Mouse (Mus musculus): ENCODE measurements at regions not wholly inside any gene's neighbourhood (a gene's known extent, or its start where the extent isn't known, plus 50 kb on each side); places are given as distances from the start of the nearest gene placed in this dataset.
A peak's percentile ranks its signal among the peaks of the same experiment; 100 is the strongest.
"Not testable (repeated sequence)": the region's sequence is repeated elsewhere in the genome, so short reads cannot be mapped to it uniquely, and the experiment has no call there.

GRCm38 (mm10) chr3:9133991-9134390 lies 475.9 kb downstream of the Zfp704 start:
- DNase-seq (ENCODE audit: low read depth) = no peak

DNA sequence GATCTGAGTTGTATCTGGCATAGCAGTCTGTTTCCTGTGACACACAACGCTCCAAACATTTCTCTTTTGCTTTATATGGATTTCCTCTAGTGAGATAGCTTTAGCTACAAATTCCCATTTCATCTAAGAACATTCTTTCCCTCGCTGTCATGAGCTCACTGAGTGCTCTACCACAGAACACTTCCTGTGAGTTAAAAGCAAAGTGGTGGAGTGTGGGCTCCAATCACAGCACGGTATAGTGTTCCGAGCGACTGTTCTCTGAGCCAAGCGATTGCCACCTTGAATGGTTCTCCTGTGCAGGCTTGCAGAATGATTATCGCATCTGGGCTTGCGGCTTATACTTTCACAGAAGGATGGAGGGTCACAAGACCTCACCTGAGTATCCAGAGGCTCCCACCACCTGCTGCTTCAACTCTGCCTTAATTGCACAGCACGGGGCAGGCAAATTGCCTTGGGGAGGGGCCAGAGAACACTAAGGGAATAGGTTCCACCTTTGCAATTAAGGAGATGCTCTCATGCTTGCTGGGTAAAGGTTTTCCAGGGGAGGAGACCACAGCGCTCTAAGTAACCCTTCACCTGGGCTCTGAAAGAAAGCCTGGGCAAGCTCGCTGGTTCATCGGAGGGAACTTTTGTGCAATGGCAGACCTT lies 477.7 kb downstream of the Zfp704 start:
- DNase-seq (ENCODE audit: low read depth) = no peak

GRCm38 (mm10) chr3:9131366-9131765 lies 478.5 kb downstream of the Zfp704 start:
- DNase-seq (ENCODE audit: low read depth) = no peak

DNA sequence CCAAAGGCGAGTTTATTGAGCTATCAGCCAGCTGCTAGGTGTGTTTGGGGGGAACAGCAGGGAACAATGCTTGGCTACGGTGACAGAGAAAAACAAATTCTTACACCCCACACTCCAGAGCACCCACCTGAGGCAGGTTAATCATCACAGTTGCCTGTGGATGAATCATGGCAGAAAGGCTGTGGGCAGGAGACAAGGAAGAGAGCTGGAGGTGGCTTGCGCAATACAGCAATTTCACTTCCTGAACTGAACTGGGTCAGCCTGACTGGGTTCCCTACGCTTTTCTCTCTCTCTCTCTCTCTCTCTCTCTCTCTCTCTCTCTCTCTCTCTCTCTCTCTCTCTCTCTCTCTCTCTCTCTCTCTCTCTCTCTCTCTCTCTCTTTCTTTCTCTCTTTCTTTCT lies 481.5 kb downstream of the Zfp704 start:
- DNase-seq (ENCODE audit: low read depth) = no peak

DNA sequence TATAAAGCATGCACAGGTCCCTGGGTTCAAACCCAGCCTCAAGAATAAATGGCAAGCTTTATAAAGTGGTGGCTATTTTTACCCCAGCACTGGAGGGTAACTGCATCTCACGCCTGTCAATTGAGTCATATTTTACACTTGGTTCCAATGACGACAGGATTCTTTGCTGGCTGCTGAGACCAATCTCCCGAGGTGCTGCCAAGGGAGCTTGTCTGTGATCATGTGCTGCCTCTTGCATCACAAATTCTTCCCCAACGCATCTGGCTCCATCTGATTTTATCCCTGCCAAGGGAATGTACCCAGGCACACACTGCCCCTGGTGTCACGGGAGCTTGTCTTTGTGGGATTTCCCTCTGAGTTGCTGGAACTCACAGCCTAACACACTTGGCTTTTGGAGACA lies 486.8 kb downstream of the Zfp704 start:
- DNase-seq (ENCODE audit: low read depth) = peak; percentile 92

GRCm38 (mm10) chr3:9117913-9118312 lies 492.0 kb downstream of the Zfp704 start:
- DNase-seq (ENCODE audit: low read depth) = no peak

- DNase-seq (ENCODE audit: low read depth) = no peak
Observed at GRCm38 (mm10) chr3:9113410-9113809, 496.5 kb downstream of the Zfp704 start.

GRCm38 (mm10) chr3:9110741-9111140 lies 499.1 kb downstream of the Zfp704 start:
- no peak for DNase-seq (ENCODE audit: low read depth)

DNA sequence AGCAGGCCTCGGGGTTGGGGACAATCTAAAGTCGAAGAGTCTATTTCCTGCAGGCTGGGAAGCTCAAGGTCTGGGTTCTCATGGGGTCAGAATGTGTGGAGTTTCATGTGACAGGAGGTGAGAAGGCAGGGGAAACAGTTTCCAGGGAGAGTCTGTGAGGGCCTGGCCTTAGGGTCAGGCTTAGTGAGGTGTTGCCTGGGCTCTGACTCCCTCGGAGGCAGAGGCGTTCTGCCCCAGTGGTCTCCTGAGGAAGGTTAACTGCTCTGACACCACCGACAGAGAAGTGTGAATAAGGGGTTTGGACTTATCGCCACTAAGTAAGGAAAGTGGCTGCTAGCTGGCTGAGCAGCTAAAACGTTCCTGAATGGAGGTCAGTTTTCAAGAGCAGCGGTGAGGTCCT lies 499.9 kb downstream of the Zfp704 start:
- no peak for DNase-seq (ENCODE audit: low read depth)

GRCm38 (mm10) chr3:9109485-9109884 lies 500.4 kb downstream of the Zfp704 start:
- no peak for DNase-seq (ENCODE audit: low read depth)

- DNase-seq (ENCODE audit: low read depth) = no peak
Observed at GRCm38 (mm10) chr3:9107766-9108410, 502.0 kb downstream of the Zfp704 start.

- no peak for DNase-seq (ENCODE audit: low read depth)
Observed at GRCm38 (mm10) chr3:9105191-9105926, 504.5 kb downstream of the Zfp704 start.

GRCm38 (mm10) chr3:9103456-9103855 lies 506.4 kb downstream of the Zfp704 start:
- no peak for DNase-seq (ENCODE audit: low read depth)

- DNase-seq (ENCODE audit: low read depth) = no peak
Observed at GRCm38 (mm10) chr3:9101240-9101639, 508.6 kb downstream of the Zfp704 start.

GRCm38 (mm10) chr3:9100761-9101160 lies 509.1 kb downstream of the Zfp704 start:
- no peak for DNase-seq (ENCODE audit: low read depth)

DNA sequence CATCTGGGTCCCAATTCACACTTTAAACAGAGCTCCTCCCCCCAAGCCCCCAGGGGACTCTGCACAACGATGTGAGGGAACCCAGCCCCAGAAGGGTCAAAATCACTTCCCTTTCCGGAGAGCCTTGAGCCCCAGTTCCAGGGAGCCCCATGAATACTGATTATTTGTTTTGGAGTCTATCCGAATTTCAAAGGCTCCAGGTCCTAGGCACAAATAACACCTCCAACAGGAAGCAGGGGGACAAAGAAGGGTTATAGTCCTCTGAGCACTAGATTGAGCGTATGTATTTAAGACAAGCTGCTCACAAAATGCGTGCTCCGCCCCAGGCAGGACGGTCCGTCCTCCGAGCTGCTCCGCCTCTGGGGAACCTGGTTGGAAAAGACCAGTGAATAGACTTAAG lies 511.4 kb downstream of the Zfp704 start:
- no peak for DNase-seq (ENCODE audit: low read depth)

DNA sequence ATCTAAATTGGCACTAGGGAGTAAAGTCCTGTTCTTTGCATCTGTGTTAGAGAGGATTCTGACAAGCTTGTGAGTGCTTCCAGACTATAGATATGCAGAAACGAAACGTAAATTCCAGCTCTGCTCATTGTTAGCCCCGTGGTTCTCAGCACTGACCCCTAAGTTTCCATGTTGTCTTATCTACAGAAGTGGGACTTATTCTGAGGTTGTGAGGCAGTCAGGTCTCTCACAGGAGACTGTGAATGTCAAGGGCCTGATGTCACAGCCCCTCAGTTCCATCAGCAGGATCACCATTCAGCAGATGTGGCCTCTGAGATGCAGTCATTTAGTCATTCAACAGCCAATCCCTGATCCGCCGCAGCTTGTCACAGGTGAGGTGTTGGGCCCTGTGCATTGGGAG lies 525.8 kb downstream of the Zfp704 start:
- no peak for DNase-seq (ENCODE audit: low read depth)

DNA sequence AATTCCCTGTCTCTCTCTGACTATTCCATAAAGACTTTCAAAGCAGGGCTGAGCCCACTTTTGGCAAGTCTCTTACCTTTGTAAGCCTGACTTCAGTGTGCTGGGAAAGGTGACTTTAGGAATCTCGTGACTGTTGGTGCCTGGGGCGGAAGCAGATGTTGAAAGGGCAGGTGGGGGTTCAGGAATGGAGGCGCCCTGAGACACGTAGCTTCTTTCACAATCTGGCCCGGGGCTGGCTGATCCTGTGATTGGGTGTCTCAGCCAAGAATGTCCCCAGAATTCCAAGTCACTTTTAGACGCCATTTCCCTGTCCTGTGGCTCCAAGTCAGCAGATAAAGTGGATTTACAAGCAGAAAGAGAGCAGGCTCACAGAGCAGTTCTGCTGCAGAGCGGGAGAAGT lies 527.8 kb downstream of the Zfp704 start:
- no peak for DNase-seq (ENCODE audit: low read depth)

DNA sequence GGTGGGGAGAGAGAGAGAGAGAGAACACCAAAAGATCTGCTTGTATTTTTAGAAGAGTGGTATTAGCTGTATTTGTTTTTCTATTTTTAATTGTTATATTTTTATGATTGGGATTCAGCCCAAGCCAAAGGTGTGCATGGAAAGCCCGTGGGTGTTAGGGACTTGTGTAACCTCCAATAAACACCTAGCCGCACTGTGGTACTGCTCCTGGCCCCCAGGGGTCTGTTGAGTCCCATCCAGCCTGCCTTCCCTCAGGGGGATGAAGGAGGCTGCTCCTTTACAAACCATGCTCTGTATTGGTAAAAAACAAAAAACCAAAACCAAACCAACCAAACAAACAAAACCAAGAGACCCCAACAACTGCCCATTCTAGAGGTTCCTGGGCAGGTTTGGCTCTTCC lies 531.7 kb downstream of the Zfp704 start:
- no peak for DNase-seq (ENCODE audit: low read depth)

DNA sequence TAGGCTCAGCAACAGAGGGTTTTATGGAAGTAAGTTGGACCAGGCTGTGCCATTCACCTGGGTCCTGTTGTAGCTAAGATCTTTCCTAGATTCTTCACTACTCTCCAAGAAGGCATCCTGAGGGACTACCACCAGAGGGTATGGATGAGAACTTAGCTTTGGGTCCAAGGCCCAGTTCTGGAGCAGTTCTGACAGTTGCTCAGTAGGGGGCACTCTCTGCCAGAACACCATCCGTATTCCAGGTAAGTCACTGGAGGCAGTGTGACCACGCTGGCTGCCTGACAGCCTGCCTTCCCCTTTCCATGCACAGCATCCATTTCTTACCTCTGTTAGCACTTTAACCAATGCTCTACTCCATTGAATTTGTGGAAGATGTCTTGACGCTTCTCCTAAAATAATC lies 533.2 kb downstream of the Zfp704 start:
- peak; percentile 70 for DNase-seq (ENCODE audit: low read depth)

DNA sequence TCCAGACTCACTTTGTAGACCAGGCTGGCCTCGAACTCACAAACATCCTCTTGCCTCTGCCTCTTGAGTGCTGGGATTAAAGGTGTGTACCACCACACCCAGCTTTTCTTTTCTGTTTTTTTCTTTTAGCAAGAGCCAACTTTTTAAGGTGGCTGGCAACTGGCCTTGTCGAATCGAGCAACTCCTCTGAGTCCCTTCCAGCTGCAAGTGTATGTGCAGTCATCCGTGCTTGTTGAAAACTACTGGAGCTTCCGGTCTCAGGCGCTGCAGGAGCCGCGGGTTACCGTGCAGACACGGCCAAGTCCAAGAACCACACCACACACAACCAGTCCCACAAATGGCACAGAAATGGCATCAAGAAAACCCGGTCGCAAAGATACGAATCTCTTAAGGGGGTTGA lies 537.4 kb downstream of the Zfp704 start:
- DNase-seq (ENCODE audit: low read depth) = not testable (repeated sequence)

DNA sequence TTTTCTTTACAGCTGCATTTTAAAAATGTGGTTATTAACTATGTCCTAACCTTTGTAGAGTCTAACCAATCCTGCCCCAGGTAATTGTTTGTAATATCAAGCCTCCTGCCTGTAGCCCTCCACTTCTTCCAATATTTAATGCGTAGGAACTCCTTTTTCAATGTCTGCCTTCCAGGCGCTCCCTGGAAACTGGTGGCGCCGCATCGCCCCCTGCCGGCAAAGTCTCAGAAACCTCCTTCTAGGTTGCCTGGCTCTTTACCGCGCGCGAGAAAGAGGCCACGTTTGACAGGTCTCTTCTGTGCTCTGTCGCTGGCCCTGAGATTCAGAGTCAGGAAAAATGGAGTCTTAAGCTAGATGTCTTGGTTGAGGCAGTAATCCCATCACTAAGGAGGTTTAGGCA lies 542.8 kb downstream of the Zfp704 start:
- no peak for DNase-seq (ENCODE audit: low read depth)

DNA sequence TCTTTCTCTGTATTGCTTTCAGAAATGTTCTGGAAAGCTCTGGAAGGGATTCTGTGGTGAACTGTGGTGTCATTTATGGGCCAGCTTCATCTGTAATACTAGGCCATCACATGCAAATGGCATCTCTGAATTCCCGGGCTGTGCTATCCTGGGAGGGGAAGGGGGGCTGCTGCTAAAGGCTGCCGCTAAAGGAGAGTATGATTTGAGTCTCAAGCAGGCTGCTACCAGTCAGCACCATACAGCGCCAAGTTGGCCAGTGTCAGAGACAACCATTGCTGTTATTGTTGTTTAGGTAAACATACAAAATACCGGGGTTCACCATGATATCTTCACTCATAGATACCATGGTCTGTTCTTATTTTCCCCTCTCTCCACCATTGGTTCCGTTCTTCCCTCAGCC lies 543.5 kb downstream of the Zfp704 start:
- no peak for DNase-seq (ENCODE audit: low read depth)
